Mouse (Mus musculus): ENCODE measurements around the gene Fyco1. TPM values are rescaled to one million over a fixed set of nuclear protein-coding genes. Genes with fewer than 3 reads are reported as not detected.

Fyco1 gene
- total RNA-seq (2021) = 10 to 100 TPM; 61.5 to 63.9 TPM
- long read RNA-seq, experiment 1, full-length matches to known transcripts = 5 of 7 reads
- long read RNA-seq, experiment 1, partial matches to known transcripts = 0 of 7 reads
- long read RNA-seq, experiment 1, other reads (novel, unspliced or antisense) = 2 of 7 reads
- long read RNA-seq, experiment 2, full-length matches to known transcripts = 7 of 24 reads
- long read RNA-seq, experiment 2, partial matches to known transcripts = 5 of 24 reads
- long read RNA-seq, experiment 2, other reads (novel, unspliced or antisense) = 12 of 24 reads

DNA sequence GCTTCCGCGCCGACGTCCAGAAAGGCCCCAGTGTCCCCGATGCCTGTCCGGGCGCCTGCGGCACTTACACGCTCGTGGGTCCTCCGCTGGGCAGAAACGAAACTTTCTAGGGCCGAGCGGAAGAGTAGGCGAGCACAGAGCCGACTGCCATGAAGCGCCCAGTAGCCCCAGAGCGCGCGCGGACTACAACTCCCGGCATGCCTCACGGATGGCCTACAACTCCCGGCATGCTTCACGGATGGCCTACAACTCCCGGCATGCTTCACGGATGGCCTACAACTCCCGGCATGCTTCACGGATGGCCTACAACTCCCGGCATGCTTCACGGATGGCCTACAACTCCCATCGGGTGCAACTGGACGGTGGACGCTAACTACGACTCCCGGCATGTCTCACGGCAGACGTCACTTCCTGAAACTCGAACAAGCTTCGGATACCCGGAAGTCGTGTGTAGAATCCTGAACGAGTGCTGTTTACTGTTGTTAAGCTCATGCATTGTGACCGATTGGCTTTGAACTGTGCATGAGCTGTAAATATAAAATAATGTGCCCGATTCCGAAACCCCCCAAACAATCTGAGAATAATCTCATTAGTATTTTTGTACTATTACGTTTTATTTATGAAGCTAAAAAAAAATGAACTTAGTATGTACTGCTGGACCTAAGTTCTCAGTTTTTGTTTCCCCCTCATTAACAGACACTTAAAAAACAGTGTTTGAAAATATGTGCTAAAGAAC, at the start of gene Fyco1:
Gene Fyco1, minus strand, starts transcription at position 187 of the 736 bp plus-strand sequence.
- DNase-seq (ENCODE audit: low spot score in 2 of 2) = peak; percentile 63 to 81

GRCm38 (mm10) chr9:123872049-123872448, 20.4 kb upstream of the Fyco1 start:
- no peak for DNase-seq (ENCODE audit: low spot score in 2 of 2)

DNA sequence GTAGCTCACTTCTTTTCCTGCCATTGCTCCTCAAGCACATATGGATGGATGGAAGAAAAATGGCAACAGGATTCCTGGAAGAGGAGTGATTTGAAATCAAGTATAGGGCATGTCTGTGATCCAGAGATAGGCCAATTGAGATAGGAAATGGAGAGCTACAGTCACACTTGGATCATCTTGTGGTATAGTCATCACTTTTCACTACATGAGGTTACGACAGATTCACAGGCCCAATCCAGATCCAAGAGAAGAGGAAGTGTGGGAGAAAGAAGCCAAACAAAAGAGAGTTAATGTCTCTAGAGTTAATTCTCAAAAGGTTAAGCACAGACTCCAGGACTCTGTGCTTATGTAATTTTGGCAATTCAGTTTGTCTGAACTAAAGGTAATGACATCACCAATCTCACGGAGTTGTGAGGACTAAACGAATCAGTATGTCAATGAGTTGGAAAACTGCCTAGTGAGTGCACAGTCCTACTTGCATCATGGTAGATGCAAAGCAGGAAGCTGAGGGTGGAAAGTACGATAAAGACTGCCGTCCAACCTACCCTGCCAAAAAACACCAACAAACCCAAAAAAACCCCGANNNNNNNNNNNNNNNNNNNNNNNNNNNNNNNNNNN, 17.6 kb upstream of the Fyco1 start:
- DNase-seq (ENCODE audit: low spot score in 2 of 2) = no peak

DNA sequence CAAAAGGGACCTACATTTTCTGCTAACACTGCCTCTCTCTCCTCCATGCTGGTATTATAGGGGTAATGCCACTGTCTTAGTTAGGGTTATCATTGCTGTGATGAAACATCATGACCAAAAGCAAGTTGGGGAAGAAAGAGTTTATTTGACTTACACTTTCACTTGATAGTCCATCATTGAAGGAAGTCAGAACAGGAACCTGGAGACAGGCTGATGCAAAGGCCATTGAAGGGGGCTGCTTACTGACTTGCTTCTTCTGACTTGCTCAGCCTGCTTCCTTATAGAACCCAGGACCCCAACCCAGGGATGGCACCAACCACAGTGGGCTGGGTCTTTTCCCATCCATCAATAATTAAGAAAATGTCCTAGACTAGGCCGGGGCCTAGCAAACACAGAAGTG, 11.9 kb upstream of the Fyco1 start:
- DNase-seq (ENCODE audit: low spot score in 2 of 2) = no peak

DNA sequence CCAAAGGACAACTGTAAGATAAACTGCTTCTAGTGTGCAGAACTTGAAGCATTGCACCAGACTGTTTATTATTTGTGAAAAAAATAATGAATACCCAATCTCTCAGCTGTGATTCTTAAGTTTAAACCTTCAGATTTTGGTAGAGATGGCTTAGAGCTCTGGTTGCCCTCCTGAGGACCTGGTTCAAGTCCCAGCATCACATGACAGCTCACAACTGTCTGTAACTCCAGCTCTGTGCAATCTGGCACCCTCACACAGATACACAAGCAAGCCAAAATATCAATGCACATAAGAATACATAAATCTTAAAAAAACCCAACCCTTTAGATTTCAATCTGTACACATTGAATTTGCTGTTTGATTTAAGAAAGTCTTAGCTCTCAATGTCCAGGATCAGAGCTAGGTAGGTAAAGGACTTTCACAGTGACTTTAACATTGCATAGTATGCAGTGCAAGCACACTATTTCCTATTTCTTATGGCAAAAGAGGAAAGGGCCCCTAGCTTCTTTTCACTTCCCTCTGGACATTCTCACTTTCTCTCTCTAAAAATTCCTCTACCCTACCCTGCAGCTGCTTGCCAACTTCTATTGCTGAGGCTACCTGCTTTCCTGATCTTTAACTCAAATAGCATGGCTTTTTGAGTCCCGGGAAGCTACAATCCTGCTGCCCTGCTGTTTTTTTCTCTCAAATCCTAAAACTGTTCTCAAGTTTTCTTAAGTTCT, 11.4 kb upstream of the Fyco1 start:
- DNase-seq (ENCODE audit: low spot score in 2 of 2) = no peak

- DNase-seq (ENCODE audit: low spot score in 2 of 2) = no peak
Observed at GRCm38 (mm10) chr9:123861929-123862328, 10.2 kb upstream of the Fyco1 start, which contains the start of gene Xcr1. TSS of gene Xcr1 (minus strand) at chr9:123862029.

- no peak for DNase-seq (ENCODE audit: low spot score in 2 of 2)
Observed at GRCm38 (mm10) chr9:123856836-123857235, 5.1 kb upstream of the Fyco1 start.

- no peak for DNase-seq (ENCODE audit: low spot score in 2 of 2)
Observed at GRCm38 (mm10) chr9:123852449-123853390, 1.0 kb upstream of the Fyco1 start.

GRCm38 (mm10) chr9:123851062-123851712, 512 bp downstream of the Fyco1 start:
- DNase-seq (ENCODE audit: low spot score in 2 of 2) = peak in 1 of 2 experiments; percentile 36

- DNase-seq (ENCODE audit: low spot score in 2 of 2) = peak in 1 of 2 experiments; percentile 18
Observed at GRCm38 (mm10) chr9:123850705-123851061, 1.0 kb downstream of the Fyco1 start.

DNA sequence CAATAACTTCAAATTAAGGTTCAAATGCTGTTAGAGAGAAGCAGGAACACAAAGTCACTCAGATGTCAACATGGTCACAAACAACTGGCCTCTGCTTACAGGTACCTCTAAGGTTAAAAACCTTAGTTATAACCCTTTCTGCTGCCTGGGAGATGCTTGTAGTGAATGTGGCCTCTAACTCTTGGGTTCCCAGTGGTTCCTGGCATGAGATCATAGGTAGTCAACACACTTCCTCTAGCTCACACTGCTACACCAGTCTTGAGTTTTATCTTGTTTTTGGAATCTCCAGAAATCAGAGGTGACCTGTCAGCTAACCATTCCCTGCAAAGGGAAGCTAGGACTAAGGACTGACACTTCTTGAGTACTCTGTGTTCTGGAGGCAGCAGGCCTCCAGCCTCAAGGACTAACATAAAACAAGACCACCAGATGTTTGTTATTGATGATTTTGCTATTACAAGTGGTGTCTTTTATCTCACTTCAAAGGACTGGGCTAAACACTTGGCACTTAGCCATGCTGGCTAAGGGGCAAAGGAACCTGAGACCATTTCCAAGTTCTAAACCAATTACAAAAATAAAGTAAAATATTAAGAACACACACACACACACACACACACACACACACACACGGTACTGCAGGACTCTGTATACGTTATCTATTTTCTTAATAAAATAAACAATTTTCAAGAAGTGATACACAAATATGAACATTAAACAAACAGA, 1.6 kb downstream of the Fyco1 start:
- no peak for DNase-seq (ENCODE audit: low spot score in 2 of 2)

DNA sequence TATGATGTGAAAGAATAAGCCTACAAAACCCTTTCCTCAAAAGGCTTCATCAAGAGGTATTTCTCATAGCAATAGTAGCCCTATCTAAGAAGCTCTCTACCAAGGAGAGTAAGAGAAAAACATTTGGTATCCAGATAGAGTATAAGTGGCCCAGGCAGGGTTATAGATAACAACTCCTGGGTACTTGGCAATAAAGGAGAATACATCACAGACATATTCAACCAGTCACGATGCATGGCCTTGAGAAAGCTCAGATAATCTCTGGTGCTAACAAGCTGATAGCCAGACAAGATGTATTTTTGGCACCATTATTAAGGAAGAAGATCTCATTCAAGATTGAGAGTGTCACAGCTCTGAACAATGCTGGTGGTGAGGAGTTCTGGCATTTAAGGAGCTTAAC, 5.2 kb downstream of the Fyco1 start:
- no peak for DNase-seq (ENCODE audit: low spot score in 2 of 2)

GRCm38 (mm10) chr9:123845120-123845519, 6.6 kb downstream of the Fyco1 start:
- DNase-seq (ENCODE audit: low spot score in 2 of 2) = no peak

DNA sequence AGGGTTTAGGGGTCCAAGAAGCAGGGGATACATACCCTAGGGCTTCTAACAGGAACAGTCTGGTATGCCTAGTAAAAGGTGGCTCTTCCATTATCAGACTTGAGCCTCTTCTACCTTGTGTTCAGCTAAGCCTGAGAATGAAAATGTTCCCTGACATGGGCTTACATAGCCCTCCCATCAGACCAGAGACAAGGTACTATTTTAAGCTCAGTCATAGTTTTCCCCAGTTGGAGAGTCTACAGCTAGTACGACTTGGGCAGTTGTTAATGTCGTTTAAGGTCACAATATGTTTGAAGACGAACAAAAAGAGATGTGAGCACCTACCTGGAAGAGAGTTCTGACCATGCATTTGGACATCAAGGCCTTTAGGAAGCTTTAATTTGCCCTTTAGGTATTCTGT, 7.2 kb downstream of the Fyco1 start:
- DNase-seq (ENCODE audit: low spot score in 2 of 2) = no peak

GRCm38 (mm10) chr9:123840243-123840642, 11.5 kb downstream of the Fyco1 start:
- no peak for DNase-seq (ENCODE audit: low spot score in 2 of 2)

- DNase-seq (ENCODE audit: low spot score in 2 of 2) = no peak
Observed at GRCm38 (mm10) chr9:123835851-123836250, 15.8 kb downstream of the Fyco1 start.

DNA sequence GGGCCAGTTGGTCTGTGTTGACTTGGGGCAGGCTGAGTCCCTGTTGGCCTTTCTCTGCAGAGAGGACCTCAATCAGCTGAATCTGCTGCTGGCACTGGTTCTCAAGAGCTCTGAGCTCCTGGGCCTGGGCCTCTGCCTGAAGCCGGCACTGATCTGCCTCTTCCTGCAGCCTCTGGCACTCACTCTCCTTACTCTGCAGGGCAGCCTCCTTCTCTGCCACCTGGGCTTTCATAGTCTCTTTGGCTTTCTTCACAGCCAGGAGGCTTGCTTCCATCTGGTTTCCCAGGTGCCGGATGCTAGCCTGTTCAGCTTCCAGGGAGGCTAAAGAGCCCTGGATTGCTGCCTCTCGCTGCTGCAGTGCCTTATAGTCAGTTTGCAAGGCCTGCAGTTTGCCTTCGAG, 22.8 kb downstream of the Fyco1 start:
- no peak for DNase-seq (ENCODE audit: low spot score in 2 of 2)

- no peak for DNase-seq (ENCODE audit: low spot score in 2 of 2)
Observed at GRCm38 (mm10) chr9:123826631-123827030, 25.1 kb downstream of the Fyco1 start.

- no peak for DNase-seq (ENCODE audit: low spot score in 2 of 2)
Observed at GRCm38 (mm10) chr9:123818601-123819000, 33.1 kb downstream of the Fyco1 start.
